Mouse (Mus musculus) hindbrain, embryonic 11.5 days (tissue): ENCODE results near the gene Sh2d3c. TPM values are rescaled to one million over a fixed set of nuclear protein-coding genes. Genes with fewer than 3 reads are reported as not detected.

Experiments
- ATAC-seq: fragments of 200-750 bp; cut with Nextera tagmentation; 2 replicates; pipeline ENCODE4 v1.8.0; 2017; ENCODE audit warnings: mild to moderate bottlenecking, moderate TSS enrichment, moderate library complexity; ENCODE audit not compliant: low FRiP score
- DNase-seq: peaks from one replicate; pipeline ENCODE4 v3.0.0-alpha.2; 2015; ENCODE audit warnings: low spot score
- H3K27ac ChIP-seq: fragments of 300-500 bp; sonication (generic); 2 replicates; pipeline ENCODE4 v1.5.1; 2014; ENCODE audit warnings: mild to moderate bottlenecking, low read depth, low read length
- H3K27me3 ChIP-seq: fragments of 300-500 bp; sonication (generic); 2 replicates; pipeline ENCODE4 v1.6.1; 2014; ENCODE audit warnings: mild to moderate bottlenecking, low read length, moderate library complexity, mixed read lengths; ENCODE audit not compliant: control insufficient read depth, insufficient read depth
- H3K36me3 ChIP-seq: fragments of 300-500 bp; sonication (generic); 2 replicates; pipeline ENCODE4 v1.6.1; 2014; ENCODE audit warnings: mild to moderate bottlenecking, low read length, moderate library complexity, mixed read lengths; ENCODE audit not compliant: control insufficient read depth, insufficient read depth
- H3K4me1 ChIP-seq: fragments of 300-500 bp; sonication (generic); replicated peaks from 2 replicates; pipeline ENCODE4 v1.6.1; 2014; ENCODE audit warnings: low read length, mixed read lengths; ENCODE audit not compliant: control insufficient read depth, insufficient read depth
- H3K4me2 ChIP-seq: fragments of 300-500 bp; sonication (generic); replicated peaks from 2 replicates; pipeline ENCODE4 v1.6.1; 2014; ENCODE audit warnings: mild to moderate bottlenecking, low read depth, low read length
- H3K4me3 ChIP-seq: fragments of 300-500 bp; sonication (generic); 2 replicates; pipeline ENCODE4 v1.5.1; 2014; ENCODE audit warnings: low read depth, low read length
- H3K9ac ChIP-seq: fragments of 300-500 bp; sonication (generic); 2 replicates; pipeline ENCODE4 v1.6.1; 2014; ENCODE audit warnings: low read depth, low read length
- H3K9me3 ChIP-seq: fragments of 300-500 bp; sonication (generic); 2 replicates; pipeline ENCODE4 v1.6.1; 2016; ENCODE audit warnings: low read length; ENCODE audit not compliant: control insufficient read depth
- WGBS: fragments of 180-500 bp; shearing (Covaris S2); extraction: QIAGEN DNeasy Blood & Tissue Kit; methylation state at CpG from one replicate; pipeline ENCODE4 v1.1.7; 2014; 5-methylcytosine and 5-hydroxymethylcytosine counted together
- polyA plus RNA-seq: library from polyadenylated mRNA; unstranded; fragments of >200 nt; fragmentation: Nextera tagmentation; extraction: Ambion mirVana; gene quantifications from 2 replicates; pipeline ENCODE4 v1.2.1, GENCODE M21; 2014

Gene Sh2d3c
- polyA plus RNA-seq, 1 experiment from 2014 or later, result 25.9 TPM

DNA sequence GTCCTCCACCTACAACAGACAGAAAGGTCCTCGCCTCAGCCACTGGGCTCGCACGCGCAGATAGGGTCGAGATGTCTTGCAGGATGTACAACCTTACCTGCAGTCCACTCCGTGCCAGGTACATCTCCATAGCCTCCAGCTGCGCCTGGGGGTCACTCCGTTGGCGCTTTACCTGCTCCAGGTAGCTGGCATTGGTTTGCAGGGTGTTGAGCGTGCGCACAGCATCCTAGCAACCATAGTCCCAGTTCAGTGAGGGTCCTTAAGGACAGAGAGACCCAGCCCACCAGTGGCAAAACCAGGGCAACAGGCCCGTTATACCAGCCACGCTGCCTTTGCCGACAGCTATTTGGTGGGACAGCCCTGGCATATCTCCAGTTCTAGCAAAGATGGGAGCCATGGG, 28.4 kb upstream of the Sh2d3c start:
- Histone ChIP-seq H3K27me3 (no peaks in the 10 kb centered on the region), H3K4me1 (peaks cover 2% of the 10 kb centered on the region; the same call in 1 of the 2 replicates), H3K4me2 (no peak overlapping the region)

DNA sequence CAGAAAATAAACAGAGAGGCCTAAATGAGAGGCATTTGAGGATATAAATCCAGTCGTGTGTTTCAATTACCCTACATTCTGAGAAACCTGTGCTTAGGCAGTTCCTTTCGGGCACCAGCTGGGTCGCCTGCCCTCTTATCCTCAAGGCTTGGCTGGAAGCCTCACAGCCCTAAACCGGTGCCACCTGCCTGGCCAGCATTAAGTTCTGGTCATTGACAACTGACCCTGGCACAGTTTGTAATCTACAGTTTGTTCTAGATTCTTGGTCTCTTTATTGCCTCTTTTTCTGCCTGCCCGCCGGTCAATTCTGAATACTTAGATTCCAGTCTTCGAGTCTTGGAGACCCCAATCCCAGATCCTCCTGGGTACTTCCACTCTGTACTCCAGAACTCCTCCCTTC, 27.6 kb upstream of the Sh2d3c start:
- Histone ChIP-seq H3K4me2 (peak overlapping the region; percentile 88), H3K9me3 (no peaks in the 10 kb centered on the region), H3K4me3 (peak overlapping the region; percentile 68), H3K27me3 (no peaks in the 10 kb centered on the region), H3K27ac (peak overlapping the region; percentile 56; the same call in 1 of the 2 replicates), H3K4me1 (peaks cover 2% of the 10 kb centered on the region; the same call in 1 of the 2 replicates), H3K9ac (peak overlapping the region; percentile 80), H3K36me3 (no peaks in the 10 kb centered on the region)
- ATAC-seq, result no peak
- 30% methylated on average over 7 of the region's 7 CpGs for WGBS
- DNase-seq, result no peak

More for the DNA sequence above, 28.4 kb upstream of the Sh2d3c start:
- Histone ChIP-seq H3K27ac (no peak overlapping the region), H3K4me3 (no peak overlapping the region), H3K9ac (no peak overlapping the region), H3K9me3 (no peaks in the 10 kb centered on the region), H3K36me3 (no peaks in the 10 kb centered on the region)
- WGBS, result 95% methylated on average over 14 of the region's 14 CpGs
- DNase-seq, result no peak
- no peak for ATAC-seq

DNA sequence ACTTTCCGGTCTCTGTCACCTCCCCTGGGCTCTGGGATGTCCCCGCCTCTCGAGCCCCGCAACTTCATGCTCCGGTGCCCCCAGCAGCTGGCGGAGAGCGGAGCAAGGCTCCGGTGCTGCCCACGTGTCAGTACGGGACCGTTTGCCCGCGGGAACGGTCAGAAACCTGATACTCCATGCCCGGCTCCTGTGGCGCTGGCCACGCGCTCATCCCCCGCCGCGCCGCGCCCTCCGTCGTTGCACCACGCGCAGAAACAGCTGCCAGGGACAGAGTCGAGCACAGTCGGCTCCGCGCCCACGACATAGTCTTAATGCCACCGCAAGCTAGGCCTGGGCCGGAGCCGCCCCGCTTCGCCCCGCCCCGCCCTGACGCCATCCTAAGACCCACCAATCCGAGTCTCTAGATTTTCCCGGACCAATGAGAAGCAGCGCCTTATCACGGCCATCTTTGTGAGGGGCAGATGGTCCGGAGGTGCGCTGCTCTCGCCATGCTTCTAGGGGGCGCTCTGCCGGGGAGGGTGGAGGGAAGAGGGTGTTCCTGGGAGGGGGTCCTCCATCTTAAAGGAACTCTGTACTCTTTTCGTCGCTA, 26.9 kb upstream of the Sh2d3c start:
- Histone ChIP-seq H3K9me3 (no peaks in the 10 kb centered on the region), H3K27ac (peak overlapping the region; percentile 56), H3K4me2 (peak overlapping the region; percentile 88), H3K9ac (peak overlapping the region; percentile 80), H3K36me3 (no peaks in the 10 kb centered on the region), H3K27me3 (no peaks in the 10 kb centered on the region), H3K4me1 (peaks cover 2% of the 10 kb centered on the region; the same call in 1 of the 2 replicates), H3K4me3 (peak overlapping the region; percentile 68)
- ATAC-seq, result peak; percentile 98
- peak; percentile 98 for DNase-seq
- WGBS, result under 1% methylated on average over 51 of the region's 51 CpGs

DNA sequence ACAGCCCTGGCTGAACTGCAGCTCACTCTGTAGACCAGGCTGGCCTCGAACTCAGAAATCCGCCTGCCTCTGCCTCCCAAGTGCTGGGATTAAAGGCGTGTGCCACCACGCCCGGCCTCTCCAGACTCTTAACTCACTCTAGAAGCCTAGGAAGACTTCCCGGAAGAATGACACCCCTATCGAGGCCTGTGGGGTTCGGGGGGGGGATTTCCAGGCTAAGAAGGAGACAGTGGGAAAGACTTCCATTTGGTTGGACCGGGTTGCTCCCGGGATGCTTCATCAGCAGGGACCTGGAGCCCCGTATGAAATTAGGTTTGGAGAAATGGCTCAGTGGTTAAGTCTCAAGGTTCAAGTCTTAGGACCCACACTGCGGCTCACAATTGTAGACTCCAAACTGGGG, 26.2 kb upstream of the Sh2d3c start:
- H3K27me3 ChIP-seq, result no peaks in the 10 kb centered on the region
- H3K4me1 ChIP-seq, result peaks cover 2% of the 10 kb centered on the region; the same call in 1 of the 2 replicates
- H3K27ac ChIP-seq, result no peak overlapping the region
- peak overlapping the region; percentile 88; the same call in 1 of the 2 replicates for H3K4me2 ChIP-seq
- ATAC-seq (no peak), DNase-seq (no peak)
- WGBS, result 91% methylated on average over 12 of the region's 12 CpGs
- H3K36me3 ChIP-seq, result no peaks in the 10 kb centered on the region
- peak overlapping the region; percentile 68; the same call in 1 of the 2 replicates for H3K4me3 ChIP-seq
- H3K9me3 ChIP-seq, result no peaks in the 10 kb centered on the region
- H3K9ac ChIP-seq, result 0 out of 2 replicates have a peak overlapping the region, but pooled peaks have one; percentile 28

DNA sequence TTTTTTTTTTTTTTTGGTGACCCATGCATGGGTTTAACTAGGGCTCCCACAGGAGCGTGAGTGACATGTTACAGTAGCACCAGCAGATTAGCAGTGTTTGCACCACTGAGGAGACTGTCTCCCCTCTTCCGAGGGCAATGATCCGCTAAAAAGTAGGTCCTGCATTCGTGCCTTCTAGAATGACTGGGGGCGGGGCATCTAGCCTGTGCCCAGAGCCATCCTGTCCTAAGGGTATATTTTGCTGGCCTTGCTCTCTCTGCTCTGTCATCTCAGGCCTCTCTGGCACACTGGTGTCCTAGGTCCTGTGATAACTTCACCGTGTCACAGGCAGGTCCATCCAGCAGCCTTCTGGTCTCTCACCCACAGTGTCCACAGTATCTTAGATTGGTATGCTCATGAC, 21.2 kb upstream of the Sh2d3c start:
- 84% methylated on average over 6 of the region's 6 CpGs for WGBS
- H3K36me3 ChIP-seq, result no peaks in the 10 kb centered on the region
- DNase-seq, result no peak

DNA sequence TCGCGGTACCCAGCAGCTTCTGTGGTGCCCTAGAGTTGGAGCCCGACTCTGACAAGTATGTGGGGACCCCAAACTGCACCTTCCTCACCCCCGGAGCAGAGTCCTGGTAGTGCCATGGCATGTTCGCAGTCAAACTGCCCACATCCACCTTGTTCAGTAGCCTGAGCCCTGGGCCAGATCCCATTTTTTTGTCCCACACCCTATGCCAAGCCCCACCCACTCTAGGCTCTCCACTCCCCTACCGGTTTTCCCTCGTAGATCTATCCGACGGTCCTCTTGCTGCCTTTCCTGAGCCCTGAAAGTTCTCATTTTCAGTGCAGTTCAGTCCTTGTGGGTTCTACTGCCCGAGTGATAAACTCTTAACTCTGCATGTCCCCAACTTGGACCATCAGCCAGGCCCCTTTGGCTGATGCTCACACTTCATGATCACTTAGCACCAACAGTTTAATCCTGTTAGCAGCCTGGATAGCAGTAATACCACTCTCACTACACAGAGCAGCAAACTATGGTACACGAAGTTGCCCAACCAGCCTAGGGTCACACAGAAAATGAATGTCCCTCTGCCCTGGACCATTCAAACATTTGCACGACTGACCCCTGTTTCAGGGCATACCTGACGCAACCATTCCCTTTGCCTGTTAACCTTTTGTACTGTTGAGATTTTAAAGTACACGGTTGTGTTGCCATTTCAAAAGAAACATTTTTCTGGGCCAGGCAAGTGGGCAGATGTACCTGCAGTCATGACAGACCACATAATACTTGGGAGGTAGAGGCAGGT, 19.7 kb upstream of the Sh2d3c start:
- 89% methylated on average over 14 of the region's 14 CpGs for WGBS
- DNase-seq, result no peak
- H3K27ac ChIP-seq, result no peak overlapping the region
- no peaks in the 10 kb centered on the region for H3K27me3 ChIP-seq
- no peak overlapping the region for H3K9ac ChIP-seq
- no peak overlapping the region for H3K4me2 ChIP-seq
- no peaks in the 10 kb centered on the region for H3K4me1 ChIP-seq
- H3K36me3 ChIP-seq, result no peaks in the 10 kb centered on the region
- H3K4me3 ChIP-seq, result no peak overlapping the region
- no peaks in the 10 kb centered on the region for H3K9me3 ChIP-seq
- no peak for ATAC-seq

More for the DNA sequence above, 21.2 kb upstream of the Sh2d3c start:
- Histone ChIP-seq H3K9me3 (no peaks in the 10 kb centered on the region), H3K4me1 (no peaks in the 10 kb centered on the region), H3K4me3 (no peak overlapping the region), H3K9ac (no peak overlapping the region), H3K27ac (no peak overlapping the region), H3K4me2 (no peak overlapping the region), H3K27me3 (no peaks in the 10 kb centered on the region)
- no peak for ATAC-seq

DNA sequence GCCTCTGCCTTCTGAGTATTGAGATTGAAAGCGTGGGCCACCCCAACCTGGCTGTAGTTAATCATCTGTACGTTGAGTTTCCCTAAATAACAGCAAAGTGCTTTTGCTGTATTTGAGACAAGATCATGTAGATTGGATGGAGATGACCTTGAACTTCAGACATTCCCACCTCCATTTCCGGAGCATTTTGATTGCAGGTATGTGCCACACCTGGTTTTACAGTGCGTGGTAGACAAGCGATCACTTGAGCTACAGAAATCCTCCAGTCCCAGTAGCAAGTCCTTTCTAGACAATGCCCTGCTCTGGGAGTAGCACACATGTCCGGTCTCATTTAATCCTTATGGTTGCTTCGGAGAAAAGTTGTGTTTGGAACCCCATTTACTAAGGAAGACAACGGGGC, 17.8 kb upstream of the Sh2d3c start:
- DNase-seq, result no peak
- no peak overlapping the region for H3K4me3 ChIP-seq
- no peaks in the 10 kb centered on the region for H3K4me1 ChIP-seq
- no peak overlapping the region for H3K9ac ChIP-seq
- peaks cover 1% of the 10 kb centered on the region; the same call in 1 of the 2 replicates for H3K36me3 ChIP-seq
- H3K4me2 ChIP-seq, result no peak overlapping the region
- H3K9me3 ChIP-seq, result no peaks in the 10 kb centered on the region
- 92% methylated on average over 8 of the region's 8 CpGs for WGBS
- no peak for ATAC-seq
- H3K27me3 ChIP-seq, result no peaks in the 10 kb centered on the region
- H3K27ac ChIP-seq, result no peak overlapping the region

DNA sequence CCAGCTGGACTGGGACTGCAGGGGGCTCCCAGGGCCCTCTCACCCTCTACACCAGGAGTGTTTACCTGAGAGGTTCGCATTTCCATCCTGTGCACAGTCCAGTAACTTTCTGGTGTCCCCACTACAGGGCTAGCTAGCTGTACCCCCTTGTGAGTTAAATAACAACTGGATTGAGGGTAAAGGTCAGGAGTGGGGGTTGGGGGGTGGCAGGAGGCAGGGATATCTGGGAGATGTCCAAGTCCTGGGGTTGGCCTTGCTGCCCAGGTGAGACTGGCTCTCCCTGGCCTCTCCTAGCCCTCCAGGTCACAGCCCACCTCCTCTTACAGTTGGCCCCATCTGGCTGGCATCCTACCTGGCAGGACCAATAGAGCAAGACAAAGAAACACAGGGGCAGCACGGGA, 16.8 kb upstream of the Sh2d3c start, which contains the start of gene Fpgs:
Gene Fpgs, minus strand, starts transcription at position 125 of the 401 bp plus-strand sequence.
- no peak within 1 kb of the TSS for H3K4me3 ChIP-seq
- WGBS, result 82% methylated on average over 2 of the region's 2 CpGs
- H3K27me3 ChIP-seq, result no peaks in the 10 kb centered on the region
- no peak within 1 kb of the TSS for H3K27ac ChIP-seq
- H3K36me3 ChIP-seq, result peaks cover 3% of the 10 kb centered on the region
- no peak for DNase-seq
- no peaks in the 10 kb centered on the region for H3K4me1 ChIP-seq
- ATAC-seq, result no peak
- no peak within 1 kb of the TSS for H3K9ac ChIP-seq
- H3K9me3 ChIP-seq, result no peaks in the 10 kb centered on the region
- no peak within 1 kb of the TSS for H3K4me2 ChIP-seq
